Mouse (Mus musculus) E14TG2a.4 (cell line): ENCODE results near the gene Rpa1.

ENCODE experiments used
- CTCF ChIP-seq: conservative IDR thresholded peaks from 2 replicates; pipeline ENCODE4 v1.5.1; 2014; ENCODE audit warnings: low read length
- NANOG ChIP-seq: IDR thresholded peaks from 2 replicates; pipeline ENCODE4 v1.6.1; 2014; ENCODE audit warnings: borderline replicate concordance, low read length, mixed read lengths
- POU5F1 ChIP-seq: IDR thresholded peaks from 2 replicates; pipeline ENCODE4 v1.6.1; 2014; ENCODE audit warnings: low read length, borderline replicate concordance

GRCm38 (mm10) chr11:75348890-75349261 lies 752 bp upstream of the Rpa1 start:
- TF ChIP-seq CTCF (no peak), NANOG (no peak), POU5F1 (no peak)
